Mouse (Mus musculus): ENCODE measurements around the gene Tdp2.

DNA sequence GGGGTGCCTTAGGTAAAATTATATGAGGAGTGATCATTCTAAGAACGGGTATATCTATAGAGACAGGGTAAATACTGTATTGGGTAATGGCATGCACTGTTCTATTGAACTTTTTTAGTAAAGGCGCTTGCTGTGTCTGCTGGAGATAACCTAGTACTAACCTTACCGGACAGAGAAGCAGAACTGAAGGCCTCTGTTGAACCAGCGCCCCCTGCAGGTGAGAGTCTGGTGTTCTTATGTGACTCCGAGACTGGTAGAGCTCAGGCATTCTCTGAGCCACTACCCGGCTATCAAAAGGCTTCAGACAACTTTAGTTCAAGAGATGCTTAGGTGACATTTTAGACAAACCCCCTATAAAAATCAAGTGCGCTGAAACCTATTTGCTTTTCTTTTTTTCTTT lies 31.0 kb downstream of the Tdp2 start:
- TF ChIP-seq CTCF (IDR thresholded peaks at IDR 0.05; ENCODE audit: insufficient read depth, low read length) (peak; percentile 59), POLR2A (IDR thresholded peaks at IDR 0.05; ENCODE audit: borderline replicate concordance, extremely low read depth, low read depth, low read length) (no peak)
